Mouse (Mus musculus) mature B cell (primary cell): Measurements from ENCODE around the gene Capn2.

Experiments used
- in situ Hi-C: fragments of 300-500 bp; cut with MboI; formaldehyde crosslinking; loops from 2 replicates; pipeline ENCODE4 v1.14.3; 2019

The Capn2 gene

DNA sequence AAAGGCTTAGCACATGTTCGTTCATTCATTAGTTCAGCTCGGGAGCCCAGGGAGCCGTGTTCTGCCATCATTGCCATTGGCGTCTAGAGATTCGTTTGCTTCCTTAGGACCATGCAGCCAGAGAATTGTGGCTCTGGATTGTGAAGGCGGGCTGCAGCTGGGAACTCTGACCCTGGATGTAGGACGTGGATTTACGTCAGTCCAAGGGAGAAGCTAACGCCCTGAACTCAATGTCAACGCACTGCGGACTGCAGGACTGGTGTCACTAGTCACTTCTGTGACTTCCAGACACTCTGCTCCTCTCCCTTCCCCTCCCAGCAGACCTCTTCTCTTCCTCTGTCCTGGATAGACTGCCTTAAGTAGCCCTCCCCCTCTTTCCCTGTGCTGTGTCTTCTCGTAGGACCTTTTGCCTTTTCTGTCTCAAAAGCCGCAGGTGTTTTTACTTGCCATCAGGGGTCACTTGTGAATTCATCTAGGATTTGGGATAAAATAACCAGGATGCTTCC is 9.9 kb upstream of the Capn2 start:
- in situ Hi-C loops: loop anchor here (25.0 kb wide), 1 partner anchor 390 kb away; no protein-coding TSS in a partner anchor

DNA sequence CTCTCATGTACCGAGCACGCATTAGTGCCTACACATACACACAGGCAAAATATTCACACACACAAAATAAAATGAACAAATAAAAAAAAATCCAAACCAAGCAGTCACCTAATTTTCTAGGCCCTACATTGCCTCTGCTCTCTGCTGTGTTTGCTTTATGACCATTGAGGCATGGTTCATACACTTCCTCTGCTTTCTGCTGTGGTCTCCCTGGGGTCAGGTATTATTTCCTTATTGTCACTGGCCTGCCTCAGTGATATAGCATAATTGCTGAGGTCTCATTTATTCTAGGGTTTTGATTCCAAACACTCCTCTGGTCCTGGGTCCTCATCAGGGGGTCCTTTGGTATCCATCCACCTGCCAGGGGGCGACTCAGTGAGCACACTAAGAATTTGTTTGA is 8.2 kb upstream of the Capn2 start:
- in situ Hi-C loops: loop anchor here (25.0 kb wide), 1 partner anchor 388 kb away; no protein-coding TSS in a partner anchor

DNA sequence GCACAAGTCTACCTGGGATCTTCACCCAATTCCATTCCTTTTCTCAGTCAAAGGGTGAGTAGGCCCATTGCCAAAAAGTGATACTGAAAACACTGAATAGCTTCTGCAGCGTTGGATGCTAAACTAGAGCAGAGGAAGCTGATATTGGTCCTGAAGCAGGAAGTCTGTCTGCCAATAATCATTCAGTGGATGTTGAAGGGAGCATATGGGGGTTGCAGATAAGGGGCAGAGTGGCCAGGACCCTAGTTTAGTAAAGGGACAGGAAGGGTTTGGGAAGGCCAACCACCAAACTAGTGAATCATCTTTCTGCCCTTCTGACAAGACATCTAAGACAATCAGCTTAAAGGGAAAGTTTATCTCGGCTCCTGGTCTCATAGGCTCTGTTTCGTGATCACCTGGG is 6.3 kb upstream of the Capn2 start:
- in situ Hi-C loops: no loop called here

DNA sequence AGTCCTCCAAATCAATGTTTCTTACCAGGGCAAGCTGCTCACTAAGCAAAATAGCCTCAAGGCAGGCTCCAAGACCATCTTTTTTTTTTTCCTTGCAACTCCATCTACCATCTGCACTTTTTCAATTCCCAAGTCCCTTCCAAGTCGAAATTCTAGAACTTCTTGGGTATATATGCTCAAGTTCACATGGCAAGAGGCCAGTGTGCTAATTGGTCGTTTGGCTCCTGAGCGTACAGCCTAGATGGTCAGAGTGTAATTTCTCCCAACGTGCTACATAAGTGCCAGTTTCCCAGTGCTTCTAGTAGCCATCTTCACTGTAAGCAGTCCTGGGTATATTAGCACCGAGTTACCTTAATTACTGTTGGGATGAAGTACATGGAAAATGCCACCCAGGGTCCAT is 5.6 kb upstream of the Capn2 start:
- in situ Hi-C loops: no loop called here

DNA sequence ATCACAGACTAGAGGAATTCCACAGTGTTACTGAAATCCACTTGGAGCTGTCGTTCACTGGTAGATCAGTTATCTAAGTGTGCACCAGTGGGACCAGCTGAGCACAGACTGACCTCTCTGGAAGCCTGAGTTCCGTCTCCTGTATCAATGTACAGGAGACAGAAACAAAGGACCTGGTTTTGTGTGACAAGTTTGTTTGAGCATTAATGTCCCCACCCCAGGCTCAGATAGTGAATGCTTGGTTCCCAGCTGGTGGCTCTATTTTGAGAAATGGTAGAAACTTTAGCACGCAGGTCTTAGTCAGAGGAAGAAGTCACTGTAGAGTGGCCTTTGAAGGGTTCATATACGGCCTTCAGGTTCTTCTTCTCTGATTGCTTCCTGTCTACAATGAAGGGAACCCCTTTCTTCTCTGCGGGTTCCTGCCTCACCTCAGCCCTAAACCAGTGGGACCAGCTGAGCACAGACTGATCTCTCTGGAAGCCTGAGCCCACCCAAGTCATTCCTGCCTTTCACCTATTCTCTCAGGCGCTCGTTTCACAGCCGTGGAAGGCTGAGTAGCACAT is 3.6 kb upstream of the Capn2 start:
- in situ Hi-C loops: no loop called here

DNA sequence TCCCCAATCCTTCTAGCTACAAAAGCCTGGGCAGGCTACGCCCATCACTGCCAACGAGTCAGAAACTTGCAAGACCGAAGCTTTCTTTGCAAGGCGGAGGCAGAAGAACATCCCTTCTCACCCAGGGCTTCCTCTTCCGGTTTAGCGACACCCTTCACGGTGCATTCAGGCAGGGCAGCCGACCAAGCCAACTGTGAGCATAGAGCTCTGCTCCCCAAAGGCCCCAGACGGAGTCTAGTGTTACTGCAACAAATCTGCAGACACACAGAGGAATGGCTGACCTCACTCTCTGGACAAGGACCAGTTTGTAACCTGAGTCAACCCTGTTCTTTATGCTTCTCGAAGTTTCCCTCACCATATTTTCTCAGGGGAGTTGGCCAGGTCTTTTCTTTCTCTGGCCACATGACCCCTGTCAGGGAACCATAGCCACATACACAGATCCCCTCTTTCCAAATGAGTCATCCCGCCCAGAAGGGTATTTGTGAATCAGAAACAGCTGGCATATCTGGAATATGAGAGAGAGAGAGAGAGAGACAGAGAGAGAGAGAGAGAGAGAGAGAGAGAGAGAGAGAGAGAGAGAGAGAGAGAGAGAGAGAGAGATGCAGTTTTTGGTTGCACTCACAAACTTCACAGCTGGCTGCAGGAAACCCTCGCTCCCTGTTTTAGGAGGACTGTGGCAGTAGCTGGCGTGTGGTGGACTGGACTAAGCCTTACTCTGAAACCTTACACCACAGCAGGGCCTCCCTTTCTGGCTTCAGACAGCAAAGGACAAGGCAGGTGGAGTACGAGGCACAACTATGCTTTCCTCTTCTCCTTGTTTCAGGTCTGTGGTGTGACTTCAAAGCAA is 2.9 kb upstream of the Capn2 start:
- in situ Hi-C loops: no loop called here

DNA sequence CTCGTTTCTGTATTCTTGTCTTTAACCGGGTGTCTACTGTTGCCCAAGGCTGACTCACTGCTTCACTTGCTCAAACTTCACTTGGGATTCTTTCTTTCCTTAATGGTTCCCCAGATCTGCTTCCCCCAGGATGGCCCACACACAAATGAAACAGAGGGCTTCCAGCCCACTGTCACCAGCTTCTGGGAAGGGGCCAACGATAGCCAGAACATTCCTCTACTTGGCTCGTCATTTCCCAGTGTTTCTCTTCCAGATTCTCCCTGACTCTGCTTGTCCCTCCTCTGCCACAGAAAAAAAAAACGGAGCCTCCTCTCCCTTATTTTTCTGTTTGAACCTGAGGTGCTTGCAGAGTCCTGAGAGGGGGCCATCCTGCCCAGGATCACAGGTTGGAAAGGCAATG is 1.9 kb upstream of the Capn2 start:
- in situ Hi-C loops: no loop called here

DNA sequence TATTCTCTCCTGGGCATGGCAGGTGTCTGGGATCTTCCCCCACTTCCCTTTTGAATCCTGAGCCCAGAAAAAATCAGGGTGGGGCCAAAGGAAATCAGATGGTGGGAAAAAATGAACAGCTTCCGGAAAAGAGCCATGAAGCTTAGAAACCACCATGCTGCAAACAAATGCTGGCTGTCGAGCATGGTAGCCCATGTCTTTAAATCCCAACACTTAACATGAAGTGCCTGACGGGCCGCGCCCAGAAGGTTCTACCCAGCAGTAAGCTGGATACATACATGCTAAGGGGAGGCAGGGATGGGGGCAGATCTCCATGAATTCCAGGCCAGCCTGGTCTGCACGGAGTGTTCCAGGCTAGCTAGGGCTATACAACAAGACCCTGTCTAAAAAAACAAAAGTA is 1.4 kb upstream of the Capn2 start:
- in situ Hi-C loops: no loop called here

DNA sequence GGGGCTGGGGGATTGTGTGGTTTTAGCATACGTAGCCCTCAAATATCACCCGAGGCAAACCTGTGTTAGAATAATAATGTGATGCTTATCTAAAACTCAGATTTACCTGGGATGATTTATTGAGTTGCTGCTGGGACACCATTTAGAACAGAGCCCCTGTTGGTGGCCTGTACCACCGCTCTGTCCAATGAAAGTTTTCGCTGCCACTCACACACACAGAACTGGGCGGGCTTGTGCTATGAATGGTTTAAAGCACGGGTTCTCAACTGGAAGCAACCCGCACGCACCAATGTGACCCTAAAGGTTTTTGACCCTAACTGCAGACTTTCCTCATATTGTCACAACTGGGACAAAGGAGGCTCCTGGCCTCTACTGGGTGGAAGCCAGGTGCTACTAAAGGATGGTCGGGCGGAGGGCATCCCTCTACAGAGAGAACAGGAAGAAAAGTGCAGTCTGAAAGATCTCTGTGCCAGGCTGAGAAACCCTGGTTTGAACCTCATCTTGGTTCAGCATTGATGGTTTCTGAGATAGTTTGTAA is 804 bp upstream of the Capn2 start:
- in situ Hi-C loops: no loop called here

DNA sequence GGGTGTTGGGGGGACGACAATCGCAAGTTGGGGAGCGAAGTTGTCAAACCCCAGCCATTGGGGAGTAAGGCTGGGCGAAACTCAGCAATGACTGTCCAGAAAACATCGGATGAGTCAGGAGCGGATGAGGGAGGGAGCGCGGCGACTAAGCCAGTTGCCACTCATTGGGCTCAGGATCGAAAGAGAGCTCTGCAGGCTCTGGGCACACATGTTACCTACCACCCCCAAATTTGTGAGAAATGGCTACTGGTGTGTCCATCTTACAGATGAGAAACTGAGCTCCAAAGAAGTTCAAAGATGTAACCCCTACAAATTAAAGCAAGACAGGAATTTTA is 236 bp upstream of the Capn2 start:
- in situ Hi-C loops: no loop called here

DNA sequence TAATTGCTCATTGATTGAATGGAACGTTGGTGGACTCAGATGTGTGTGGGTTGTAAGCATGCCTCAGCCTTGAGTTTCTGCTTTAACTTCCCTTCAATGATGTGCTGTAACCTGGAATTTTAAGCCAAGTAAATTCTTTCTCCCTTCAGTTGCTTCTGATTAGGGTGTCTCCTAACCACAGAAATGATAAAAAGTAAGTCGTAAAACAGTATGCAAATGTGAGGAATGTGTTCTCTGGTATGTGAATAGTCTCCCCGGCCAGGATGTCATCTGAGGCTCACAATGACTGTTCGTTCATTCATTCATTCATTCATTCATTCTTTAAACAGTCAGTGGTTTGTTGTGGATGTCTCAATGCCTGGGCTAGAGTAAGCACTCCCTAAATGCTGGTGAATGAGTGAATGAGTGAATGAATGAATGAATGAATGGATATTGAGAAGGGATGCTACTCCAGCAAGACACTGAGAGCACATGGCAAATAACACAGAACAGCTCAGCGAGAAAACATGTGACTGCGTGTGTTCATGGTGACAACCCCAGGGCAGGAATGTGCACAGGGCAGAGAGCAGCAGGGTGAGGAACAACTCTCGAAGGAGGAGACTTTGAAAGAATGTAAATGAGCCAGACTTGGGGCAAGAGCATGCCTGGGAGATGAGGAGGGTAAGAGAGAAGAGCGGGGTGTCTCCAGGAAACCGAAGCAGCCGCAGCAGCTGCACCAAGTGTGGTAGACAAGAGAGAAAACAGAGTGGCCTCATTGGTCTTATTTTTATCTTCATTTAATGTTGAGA is 2.4 kb downstream of the Capn2 start:
- in situ Hi-C loops: no loop called here

DNA sequence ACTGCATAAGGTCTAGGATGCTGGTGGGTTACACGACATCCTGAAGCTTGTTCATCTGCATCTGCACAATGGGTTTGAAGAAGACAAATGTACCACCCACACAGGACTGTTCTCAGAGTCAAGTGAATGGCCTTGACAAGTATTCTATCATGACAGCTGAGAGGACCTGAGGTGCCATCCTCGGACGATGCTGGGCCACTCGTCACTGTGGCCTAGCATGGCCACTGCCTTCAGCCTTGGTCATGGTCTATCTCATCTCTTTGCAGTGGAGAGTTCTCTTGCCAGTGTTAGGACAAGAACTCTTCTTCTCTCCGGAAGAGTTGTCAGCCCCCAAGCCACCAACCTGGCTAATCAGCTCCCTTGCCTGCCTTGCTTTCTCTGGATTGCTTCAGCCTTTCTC is 3.7 kb downstream of the Capn2 start:
- in situ Hi-C loops: no loop called here

DNA sequence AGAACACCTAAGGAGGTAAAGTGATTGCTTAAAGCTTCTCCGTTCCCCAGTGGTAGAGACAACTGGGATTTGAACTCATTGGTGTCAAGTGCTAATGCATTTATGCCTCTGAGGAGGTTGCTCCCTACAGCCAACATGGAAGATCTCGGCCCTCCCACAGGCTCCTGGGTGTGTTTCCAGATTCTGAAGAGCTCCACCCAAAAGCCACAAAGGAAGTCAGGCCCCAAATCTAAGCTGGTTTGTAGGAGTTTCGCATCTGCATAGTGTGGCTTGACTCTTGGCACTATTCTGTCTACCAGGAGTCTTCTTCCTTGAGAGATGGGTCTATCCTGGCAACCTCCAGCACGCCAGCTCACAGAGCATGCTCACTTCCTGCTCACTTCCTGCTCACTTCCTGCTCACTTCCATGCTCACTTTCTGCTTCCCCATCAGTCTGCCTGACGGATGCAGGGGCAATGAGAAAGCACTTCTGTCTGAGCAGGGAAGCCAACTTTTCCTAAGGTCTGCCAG is 4.5 kb downstream of the Capn2 start:
- in situ Hi-C loops: no loop called here

DNA sequence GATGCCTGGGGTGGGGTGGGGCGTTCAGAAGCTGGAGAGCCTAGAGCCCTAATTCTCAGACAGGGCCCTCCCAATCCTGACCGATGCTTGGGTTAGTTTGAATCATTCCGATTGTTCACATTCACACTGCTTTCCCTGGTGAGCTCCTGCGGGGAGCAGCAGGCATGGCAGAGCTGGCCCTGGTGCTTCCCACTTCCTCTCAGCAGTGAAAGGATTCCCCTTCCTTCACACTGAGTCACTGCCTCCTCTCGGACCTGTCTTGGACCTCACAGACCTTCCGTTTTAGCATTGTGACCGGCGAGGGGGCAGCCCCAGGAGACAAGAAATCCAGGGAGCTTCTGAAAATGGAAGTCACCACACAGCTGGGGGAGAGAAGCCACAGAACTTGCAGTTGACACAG is 5.6 kb downstream of the Capn2 start:
- in situ Hi-C loops: no loop called here

DNA sequence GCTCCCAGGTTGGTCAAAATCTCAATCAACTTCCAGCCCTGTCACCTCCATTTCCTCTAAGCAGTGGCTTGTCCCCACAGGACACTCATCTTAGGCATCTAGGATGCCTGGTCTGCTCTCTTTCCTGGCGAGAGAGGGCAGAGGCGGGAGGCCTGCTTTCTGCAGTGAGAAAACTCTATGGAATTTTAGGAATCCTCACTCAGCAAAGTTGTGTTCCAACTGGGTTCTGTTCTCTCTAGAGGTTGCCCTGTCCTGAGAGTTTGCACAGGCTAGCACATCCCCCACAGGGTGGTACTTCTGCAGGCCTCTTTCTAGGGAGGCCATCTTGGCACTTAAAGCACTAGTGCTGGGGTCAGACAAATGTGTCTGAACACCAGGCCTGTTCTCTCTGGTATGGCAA is 6.3 kb downstream of the Capn2 start:
- in situ Hi-C loops: no loop called here

DNA sequence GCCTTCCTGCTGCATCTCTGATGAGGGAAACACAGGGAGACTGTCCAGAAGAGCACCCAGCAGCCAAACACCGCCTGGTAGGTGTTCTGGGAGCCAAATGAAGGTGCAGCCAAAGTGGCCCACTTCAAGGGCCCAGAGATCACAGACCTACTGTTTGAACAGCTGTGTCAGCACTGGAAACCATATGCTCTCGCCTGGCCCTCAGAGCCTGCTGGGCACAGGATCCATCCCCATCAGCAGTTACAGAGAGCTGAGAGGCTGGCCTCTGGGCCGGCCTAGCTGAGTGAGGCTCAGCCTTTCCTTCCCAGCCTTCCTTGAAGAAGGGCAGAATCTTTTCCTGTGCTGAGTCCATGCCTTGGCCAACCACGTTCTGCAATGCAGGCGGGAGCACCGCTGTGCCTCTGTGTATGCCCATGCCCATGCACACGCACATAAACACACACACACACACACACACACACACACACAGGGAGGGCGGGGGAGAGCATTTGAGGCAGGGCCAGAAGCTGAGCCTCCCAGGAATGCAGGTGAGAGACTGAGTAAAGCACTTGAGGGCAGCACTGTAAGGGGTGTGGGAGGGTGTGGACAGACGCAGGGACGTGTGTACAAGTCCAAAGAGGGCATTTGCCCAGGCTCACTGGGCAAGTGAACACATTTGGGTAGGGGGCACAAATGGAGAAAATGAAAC is 8.2 kb downstream of the Capn2 start:
- in situ Hi-C loops: no loop called here

DNA sequence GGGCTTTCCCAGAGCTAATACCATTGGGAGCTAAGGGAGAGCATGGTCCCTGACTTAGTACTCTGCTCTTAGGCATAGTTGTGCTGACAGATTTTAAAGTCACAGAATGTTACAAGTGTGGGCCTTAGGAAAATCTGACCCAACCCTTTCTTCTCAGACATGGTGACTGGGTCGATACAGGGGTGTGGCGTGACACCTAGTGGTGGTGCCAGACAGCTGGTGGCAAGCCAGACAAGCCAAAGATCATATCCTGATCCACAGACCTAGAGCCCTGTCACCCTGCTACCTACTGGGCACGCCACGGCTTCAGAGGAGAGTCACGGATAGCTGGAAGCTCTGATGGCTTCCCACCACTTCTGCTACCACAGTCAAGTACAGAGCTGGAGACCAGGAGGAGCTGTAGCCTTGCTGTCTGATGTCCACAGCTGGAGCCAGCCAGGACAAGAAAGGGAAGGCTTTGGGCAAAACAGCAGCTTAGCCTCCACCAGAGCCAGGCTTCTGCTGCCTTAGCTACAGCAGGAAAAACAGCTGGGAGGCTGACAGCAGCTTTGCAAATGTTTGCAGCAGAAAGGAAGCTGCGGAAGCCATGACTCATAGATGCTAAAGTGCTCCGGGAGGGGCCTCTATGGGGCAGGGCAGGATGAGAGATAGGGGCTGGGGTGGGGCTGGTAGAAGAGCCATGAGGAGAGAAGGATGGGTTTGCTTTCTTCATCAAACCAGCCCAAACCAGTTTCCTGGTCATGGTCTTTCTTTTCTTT is 11.0 kb downstream of the Capn2 start:
- in situ Hi-C loops: no loop called here

DNA sequence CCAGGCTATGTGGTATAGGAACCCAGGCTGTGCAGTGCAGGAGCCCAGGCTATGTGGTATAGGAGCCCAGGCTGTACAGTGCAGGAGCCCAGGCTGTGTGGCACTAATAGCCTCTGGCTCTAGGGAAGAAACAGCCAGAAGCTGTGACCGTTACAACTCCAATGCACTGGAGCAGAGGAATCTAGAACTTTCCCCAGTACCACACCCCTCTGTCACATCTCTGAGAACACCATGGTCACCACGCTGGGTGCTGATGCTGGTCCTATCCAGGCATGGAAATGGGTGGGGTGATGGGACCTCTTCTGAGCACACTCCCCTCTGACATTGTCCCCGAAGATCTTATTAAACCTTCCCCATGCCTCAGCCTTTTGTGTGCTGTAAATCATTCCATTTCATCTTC is 12.1 kb downstream of the Capn2 start:
- in situ Hi-C loops: no loop called here

DNA sequence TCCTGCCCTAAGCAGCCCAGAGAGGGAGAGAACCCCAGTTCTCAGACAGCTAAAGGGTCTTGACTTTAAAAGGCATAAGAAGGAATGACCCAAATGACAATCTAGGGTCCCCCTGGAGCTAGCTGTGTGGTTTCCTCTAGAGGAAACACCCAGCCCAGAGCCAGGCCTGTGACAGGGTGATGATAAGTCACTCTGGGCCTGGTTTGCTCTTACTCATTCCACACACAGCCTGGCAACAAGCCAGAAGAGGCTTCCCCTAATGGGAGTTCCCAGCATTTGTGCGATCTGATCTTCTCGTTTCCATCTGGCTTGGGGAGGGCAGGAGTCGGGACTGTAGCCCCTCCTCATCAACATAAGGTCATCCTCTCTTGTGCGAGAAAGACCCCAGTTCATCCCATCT is 13.2 kb downstream of the Capn2 start:
- in situ Hi-C loops: no loop called here

DNA sequence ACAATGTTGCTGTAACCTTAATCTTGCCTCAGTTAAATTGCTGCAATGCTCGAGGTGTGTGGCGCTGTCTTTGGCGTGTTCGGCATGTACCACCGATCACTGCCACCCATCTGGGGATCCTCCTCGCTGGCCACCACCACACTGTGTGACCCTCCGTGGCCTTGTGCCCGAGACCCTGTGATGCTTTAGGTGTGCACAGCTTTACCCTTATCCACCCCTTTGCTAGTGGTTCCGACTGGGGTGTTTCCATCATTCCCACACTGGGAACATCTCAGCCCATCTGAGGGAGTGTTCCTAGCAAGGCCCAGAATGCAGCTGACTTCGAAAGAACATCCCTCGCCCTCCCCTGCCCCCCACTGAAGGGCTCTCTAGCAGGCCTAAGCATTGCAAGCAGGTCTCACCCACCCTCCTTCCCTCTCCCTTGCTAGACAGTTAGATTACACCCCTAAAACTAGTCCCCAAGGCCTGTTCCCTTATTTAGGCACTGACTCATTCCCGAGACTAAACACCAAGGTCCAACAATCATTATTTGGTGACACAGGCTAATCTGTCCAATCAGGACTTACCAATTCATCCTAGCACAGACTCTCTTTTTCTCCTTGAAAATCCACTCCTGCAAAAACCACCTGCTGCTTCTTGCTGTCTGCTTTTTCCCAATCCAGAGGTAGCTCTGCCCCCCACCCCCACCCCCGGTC is 14.1 kb downstream of the Capn2 start:
- in situ Hi-C loops: no loop called here
